Mouse (Mus musculus): ENCODE data around the gene Abhd17c. TPM values are rescaled to one million over a fixed set of nuclear protein-coding genes. Genes with fewer than 3 reads are reported as not detected.
"Not testable (repeated sequence)": the region's sequence is repeated elsewhere in the genome, so short reads cannot be mapped to it uniquely, and the experiment has no call there.

Abhd17c gene
- polyA plus RNA-seq, 1 experiment from 2014 or later, result 41.9 TPM

- Histone ChIP-seq H3K27ac (ENCODE audit: low read depth) (no peak overlapping the region), H3K36me3 (ENCODE audit: control insufficient read depth, insufficient read depth, low read length) (no peaks in the 10 kb centered on the region), H3K4me3 (ENCODE audit: low read depth, low read length) (no peak overlapping the region), H3K4me1 (replicated peaks; ENCODE audit: control insufficient read depth, insufficient read depth, low read length) (peaks cover 19% of the 10 kb centered on the region), H3K27me3 (replicated peaks; ENCODE audit: control insufficient read depth, insufficient read depth, low read length) (no peaks in the 10 kb centered on the region), H3K9me3 (ENCODE audit: control insufficient read depth, low read length) (no peaks in the 10 kb centered on the region), H3K4me2 (ENCODE audit: low read length) (no peak overlapping the region), H3K9ac (ENCODE audit: low read length) (no peak overlapping the region)
- DNase-seq (ENCODE audit: low spot score) (no peak), ATAC-seq (replicated peaks; ENCODE audit: low FRiP score, low TSS enrichment, low read depth) (no peak)
- WGBS, result 42% methylated on average over 4 of the region's 4 CpGs
These were observed 15.6 kb downstream of the Abhd17c start for GRCm38 (mm10) chr7:84135799-84136700.

- no peak for DNase-seq (ENCODE audit: low spot score)
- no peak overlapping the region for H3K4me3 ChIP-seq (ENCODE audit: low read depth, low read length)
- no peak overlapping the region for H3K9ac ChIP-seq (ENCODE audit: low read length)
- H3K4me2 ChIP-seq (ENCODE audit: low read length), result no peak overlapping the region
- 36% methylated on average over 1 of the region's 1 CpGs for WGBS
- no peak overlapping the region for H3K27ac ChIP-seq (ENCODE audit: low read depth)
- H3K27me3 ChIP-seq (replicated peaks; ENCODE audit: control insufficient read depth, insufficient read depth, low read length), result no peaks in the 10 kb centered on the region
- ATAC-seq (replicated peaks; ENCODE audit: low FRiP score, low TSS enrichment, low read depth), result no peak
- no peaks in the 10 kb centered on the region for H3K36me3 ChIP-seq (ENCODE audit: control insufficient read depth, insufficient read depth, low read length)
- peaks cover 34% of the 10 kb centered on the region for H3K4me1 ChIP-seq (replicated peaks; ENCODE audit: control insufficient read depth, insufficient read depth, low read length)
- no peaks in the 10 kb centered on the region for H3K9me3 ChIP-seq (ENCODE audit: control insufficient read depth, low read length)
These were observed 19.0 kb downstream of the Abhd17c start for GRCm38 (mm10) chr7:84132704-84133103.

GRCm38 (mm10) chr7:84131736-84132135 is 20.0 kb downstream of the Abhd17c start:
- Histone ChIP-seq H3K4me2 (ENCODE audit: low read length) (no peak overlapping the region), H3K9ac (ENCODE audit: low read length) (no peak overlapping the region), H3K9me3 (ENCODE audit: control insufficient read depth, low read length) (no peaks in the 10 kb centered on the region), H3K4me1 (replicated peaks; ENCODE audit: control insufficient read depth, insufficient read depth, low read length) (peaks cover 34% of the 10 kb centered on the region), H3K27ac (ENCODE audit: low read depth) (no peak overlapping the region), H3K36me3 (ENCODE audit: control insufficient read depth, insufficient read depth, low read length) (no peaks in the 10 kb centered on the region), H3K27me3 (replicated peaks; ENCODE audit: control insufficient read depth, insufficient read depth, low read length) (no peaks in the 10 kb centered on the region), H3K4me3 (ENCODE audit: low read depth, low read length) (no peak overlapping the region)
- DNase-seq (ENCODE audit: low spot score) (no peak), ATAC-seq (replicated peaks; ENCODE audit: low FRiP score, low TSS enrichment, low read depth) (no peak)
- 68% methylated on average over 4 of the region's 4 CpGs for WGBS

DNA sequence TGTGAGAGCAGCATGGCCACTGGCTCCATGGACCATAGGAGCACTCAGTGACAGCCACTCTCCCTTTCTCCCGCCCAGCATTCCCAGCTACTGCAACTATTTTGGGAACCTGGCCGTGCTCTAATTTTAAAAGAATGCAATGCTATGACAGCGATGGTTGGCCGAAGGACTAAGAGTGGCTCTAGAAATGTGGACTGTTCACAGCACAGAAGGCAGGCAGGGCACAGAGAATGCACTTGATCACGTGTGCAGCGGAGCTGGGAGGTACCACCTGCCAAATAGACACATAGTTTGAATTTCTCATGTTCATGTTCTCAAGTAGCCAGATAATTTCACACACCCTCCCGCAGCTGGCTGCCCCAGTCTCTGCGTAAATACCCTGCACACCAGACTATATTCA is 23.0 kb downstream of the Abhd17c start:
- DNase-seq (ENCODE audit: low spot score), result no peak
- 47% methylated on average over 8 of the region's 8 CpGs for WGBS
- ATAC-seq (replicated peaks; ENCODE audit: low FRiP score, low TSS enrichment, low read depth), result no peak
- no peaks in the 10 kb centered on the region for H3K36me3 ChIP-seq (ENCODE audit: control insufficient read depth, insufficient read depth, low read length)
- no peak overlapping the region for H3K4me3 ChIP-seq (ENCODE audit: low read depth, low read length)
- H3K9me3 ChIP-seq (ENCODE audit: control insufficient read depth, low read length), result no peaks in the 10 kb centered on the region
- no peak overlapping the region for H3K4me2 ChIP-seq (ENCODE audit: low read length)
- peaks cover 24% of the 10 kb centered on the region; the same call in 1 of the 2 replicates for H3K4me1 ChIP-seq (replicated peaks; ENCODE audit: control insufficient read depth, insufficient read depth, low read length)
- no peak overlapping the region for H3K9ac ChIP-seq (ENCODE audit: low read length)
- no peaks in the 10 kb centered on the region for H3K27me3 ChIP-seq (replicated peaks; ENCODE audit: control insufficient read depth, insufficient read depth, low read length)
- H3K27ac ChIP-seq (ENCODE audit: low read depth), result no peak overlapping the region

- WGBS, result 88% methylated on average over 1 of the region's 1 CpGs
- H3K4me3 ChIP-seq (ENCODE audit: low read depth, low read length), result no peak overlapping the region
- no peak overlapping the region for H3K27ac ChIP-seq (ENCODE audit: low read depth)
These were observed 26.0 kb downstream of the Abhd17c start for GRCm38 (mm10) chr7:84125730-84126129.

DNA sequence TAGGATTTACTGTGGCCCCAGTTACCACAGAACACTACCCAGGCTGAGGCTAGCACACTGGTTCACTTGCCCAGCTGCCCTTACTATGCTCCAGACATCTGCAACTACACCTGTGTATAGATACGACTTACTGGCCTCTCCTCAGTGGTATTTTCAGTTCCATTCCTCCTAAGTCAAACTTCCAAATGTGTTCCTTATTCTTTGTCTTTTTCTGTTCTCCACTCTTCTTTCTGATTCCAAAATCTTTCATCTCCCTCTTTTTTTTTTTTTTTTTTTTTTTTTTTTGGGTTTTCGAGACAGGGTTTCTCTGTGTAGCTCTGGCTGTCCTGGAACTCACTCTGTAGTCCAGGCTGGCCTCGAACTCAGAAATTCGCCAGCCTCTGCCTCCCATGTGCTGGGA is 28.0 kb downstream of the Abhd17c start:
- not testable (repeated sequence) for DNase-seq (ENCODE audit: low spot score); H3K4me3 ChIP-seq (ENCODE audit: low read depth, low read length); H3K27ac ChIP-seq (ENCODE audit: low read depth); H3K9ac ChIP-seq (ENCODE audit: low read length); H3K9me3 ChIP-seq (ENCODE audit: control insufficient read depth, low read length); H3K27me3 ChIP-seq (replicated peaks; ENCODE audit: control insufficient read depth, insufficient read depth, low read length); ATAC-seq (replicated peaks; ENCODE audit: low FRiP score, low TSS enrichment, low read depth); H3K36me3 ChIP-seq (ENCODE audit: control insufficient read depth, insufficient read depth, low read length); H3K4me2 ChIP-seq (ENCODE audit: low read length)
- WGBS, result 94% methylated on average over 3 of the region's 4 CpGs
- peaks cover 30% of the 10 kb centered on the region for H3K4me1 ChIP-seq (replicated peaks; ENCODE audit: control insufficient read depth, insufficient read depth, low read length)

More at GRCm38 (mm10) chr7:84125730-84126129, 26.0 kb downstream of the Abhd17c start:
- H3K9ac ChIP-seq (ENCODE audit: low read length), result no peak overlapping the region
- peaks cover 27% of the 10 kb centered on the region for H3K4me1 ChIP-seq (replicated peaks; ENCODE audit: control insufficient read depth, insufficient read depth, low read length)
- ATAC-seq (replicated peaks; ENCODE audit: low FRiP score, low TSS enrichment, low read depth), result no peak
- no peaks in the 10 kb centered on the region for H3K9me3 ChIP-seq (ENCODE audit: control insufficient read depth, low read length)
- no peak overlapping the region for H3K4me2 ChIP-seq (ENCODE audit: low read length)
- DNase-seq (ENCODE audit: low spot score), result no peak
- H3K36me3 ChIP-seq (ENCODE audit: control insufficient read depth, insufficient read depth, low read length), result no peaks in the 10 kb centered on the region
- H3K27me3 ChIP-seq (replicated peaks; ENCODE audit: control insufficient read depth, insufficient read depth, low read length), result no peaks in the 10 kb centered on the region

DNA sequence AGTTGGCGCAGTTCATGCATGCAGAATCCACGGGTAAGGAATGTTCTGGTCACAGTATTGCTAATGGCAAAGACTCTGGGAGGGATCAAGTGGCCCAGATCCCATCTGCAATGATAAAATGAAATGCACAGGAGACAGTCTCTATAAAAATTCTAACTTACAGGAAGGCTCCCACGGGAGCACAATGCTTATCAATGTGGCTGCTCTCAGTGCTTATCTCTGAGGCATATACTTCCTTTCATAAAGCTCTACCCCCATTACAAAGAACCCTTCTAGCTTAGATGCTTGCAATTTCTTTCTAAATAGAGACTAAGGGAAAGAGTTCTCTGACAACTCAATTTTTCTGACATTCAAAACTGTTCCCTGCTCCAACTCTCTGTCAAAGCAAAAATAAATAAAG is 29.9 kb downstream of the Abhd17c start:
- ATAC-seq (replicated peaks; ENCODE audit: low FRiP score, low TSS enrichment, low read depth), result no peak
- Histone ChIP-seq H3K4me2 (ENCODE audit: low read length) (no peak overlapping the region), H3K9ac (ENCODE audit: low read length) (no peak overlapping the region), H3K4me1 (replicated peaks; ENCODE audit: control insufficient read depth, insufficient read depth, low read length) (peaks cover 32% of the 10 kb centered on the region), H3K9me3 (ENCODE audit: control insufficient read depth, low read length) (no peaks in the 10 kb centered on the region), H3K4me3 (ENCODE audit: low read depth, low read length) (no peak overlapping the region), H3K27ac (ENCODE audit: low read depth) (no peak overlapping the region), H3K27me3 (replicated peaks; ENCODE audit: control insufficient read depth, insufficient read depth, low read length) (no peaks in the 10 kb centered on the region), H3K36me3 (ENCODE audit: control insufficient read depth, insufficient read depth, low read length) (no peaks in the 10 kb centered on the region)
- WGBS, result 86% methylated on average over 3 of the region's 3 CpGs
- DNase-seq (ENCODE audit: low spot score), result no peak

- Histone ChIP-seq H3K4me3 (ENCODE audit: low read depth, low read length) (no peak overlapping the region), H3K4me2 (ENCODE audit: low read length) (no peak overlapping the region), H3K27me3 (replicated peaks; ENCODE audit: control insufficient read depth, insufficient read depth, low read length) (no peaks in the 10 kb centered on the region), H3K9me3 (ENCODE audit: control insufficient read depth, low read length) (no peaks in the 10 kb centered on the region), H3K9ac (ENCODE audit: low read length) (no peak overlapping the region), H3K36me3 (ENCODE audit: control insufficient read depth, insufficient read depth, low read length) (no peaks in the 10 kb centered on the region), H3K4me1 (replicated peaks; ENCODE audit: control insufficient read depth, insufficient read depth, low read length) (peaks cover 33% of the 10 kb centered on the region), H3K27ac (ENCODE audit: low read depth) (no peak overlapping the region)
- ATAC-seq (replicated peaks; ENCODE audit: low FRiP score, low TSS enrichment, low read depth), result no peak
- 31% methylated on average over 5 of the region's 5 CpGs for WGBS
- no peak for DNase-seq (ENCODE audit: low spot score)
These were observed 31.4 kb downstream of the Abhd17c start for GRCm38 (mm10) chr7:84120142-84120760.

Data from intestine, embryonic 14.5 days (tissue).